Mouse (Mus musculus): ENCODE results near the gene Gm44502.

Gene Gm44502

GRCm38 (mm10) chr15:89429352-89430221, at the start of gene Gm44502, which contains the start of the genes C730034F03Rik and Chkb:
Gene Gm44502, minus strand, starts transcription at chr15:89429696.
Gene C730034F03Rik, plus strand, starts transcription at chr15:89429589.
Gene Chkb, minus strand, starts transcription at chr15:89429908.
- peak; percentile 91 for DNase-seq (ENCODE audit: extremely low spot score, low spot score)

GRCm38 (mm10) chr15:89478622-89479021, 49.1 kb upstream of the Gm44502 start:
- DNase-seq (ENCODE audit: extremely low spot score, low spot score) = no peak

GRCm38 (mm10) chr15:89477806-89478205, 48.3 kb upstream of the Gm44502 start:
- DNase-seq (ENCODE audit: extremely low spot score, low spot score) = no peak

DNA sequence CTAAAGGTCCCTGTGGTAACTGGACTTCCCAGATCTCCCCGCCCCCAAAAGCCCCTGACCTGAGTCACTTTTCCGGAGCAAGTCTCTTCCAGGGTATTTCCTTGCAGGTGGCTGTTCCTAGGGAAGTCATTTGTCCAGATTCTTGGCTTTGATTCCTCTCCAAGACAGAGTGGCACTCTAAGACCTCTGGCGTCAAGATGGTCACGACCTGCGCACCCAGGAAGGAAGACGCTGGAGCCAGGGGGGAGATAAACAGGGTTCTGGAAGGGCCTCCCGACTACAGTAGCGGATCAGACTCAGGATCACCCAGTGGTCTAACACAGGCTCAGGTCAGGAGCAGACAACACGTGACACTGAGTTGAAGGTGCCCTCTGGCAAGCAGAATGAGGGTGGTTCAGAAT, 47.6 kb upstream of the Gm44502 start, which contains the start of gene Arsa:
Gene Arsa, minus strand, starts transcription at position 335 of the 401 bp plus-strand sequence.
- no peak for DNase-seq (ENCODE audit: extremely low spot score, low spot score)

DNA sequence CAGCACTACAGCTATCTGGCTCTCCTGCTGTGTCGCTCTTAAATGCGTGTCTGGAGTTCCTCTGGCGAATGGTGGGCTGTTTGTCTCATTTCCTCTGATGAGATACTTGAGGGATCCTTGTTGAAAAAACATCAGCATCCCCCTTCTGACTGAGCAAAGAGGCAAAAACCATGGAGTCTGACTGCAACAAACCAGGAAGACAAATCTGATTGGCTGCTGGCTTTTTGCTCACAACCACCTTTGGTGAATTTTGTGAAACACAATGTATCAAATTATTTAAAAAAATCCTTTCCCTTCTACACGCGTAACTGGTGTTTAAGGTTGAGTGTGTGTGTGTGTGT, 46.9 kb upstream of the Gm44502 start:
- DNase-seq (ENCODE audit: extremely low spot score, low spot score) = no peak

DNA sequence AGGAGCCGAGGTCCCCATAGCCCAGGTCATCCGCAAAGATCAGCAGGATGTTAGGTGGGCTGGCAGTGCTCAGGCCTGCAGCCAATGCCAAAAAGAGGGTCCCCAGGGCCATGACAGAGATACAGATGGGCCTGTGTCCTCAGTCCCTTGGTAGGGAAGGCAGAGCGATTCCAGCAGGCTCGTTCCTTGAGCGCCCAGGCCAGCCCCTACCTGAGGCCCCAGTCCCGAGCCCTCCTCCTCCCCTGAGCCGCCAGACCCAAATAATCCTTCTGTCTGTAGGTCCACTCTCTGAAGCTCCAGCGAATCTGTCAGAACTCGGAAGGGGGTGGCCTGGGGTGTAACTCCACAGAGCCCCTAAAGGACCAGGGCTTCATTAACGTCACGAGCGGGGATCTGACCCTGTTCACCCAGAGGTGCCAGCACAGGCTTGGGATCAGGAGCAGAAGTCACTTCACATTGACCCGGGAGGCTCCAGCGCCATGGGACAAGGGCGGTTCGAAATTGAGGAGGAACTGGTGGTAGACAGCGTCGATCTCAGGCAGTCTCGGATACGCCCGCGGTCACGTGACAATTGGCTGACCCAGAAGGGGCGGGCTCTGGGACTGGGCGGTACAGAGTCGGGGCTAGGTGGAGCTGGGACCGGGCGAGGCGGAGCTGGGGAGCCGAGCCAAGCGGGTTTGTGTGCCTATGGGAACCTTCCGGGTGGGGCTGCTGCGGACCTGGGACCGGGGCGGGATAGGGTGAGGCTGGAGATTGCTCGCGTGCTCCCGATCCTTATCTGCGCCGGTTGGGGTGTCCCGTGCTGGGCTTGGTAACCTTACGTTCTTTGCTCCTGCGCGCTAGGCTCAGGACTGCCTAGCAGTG, 46.3 kb upstream of the Gm44502 start:
- peak; percentile 85 for DNase-seq (ENCODE audit: extremely low spot score, low spot score)

- no peak for DNase-seq (ENCODE audit: extremely low spot score, low spot score)
These were observed 45.8 kb upstream of the Gm44502 start for GRCm38 (mm10) chr15:89475293-89475600.

DNA sequence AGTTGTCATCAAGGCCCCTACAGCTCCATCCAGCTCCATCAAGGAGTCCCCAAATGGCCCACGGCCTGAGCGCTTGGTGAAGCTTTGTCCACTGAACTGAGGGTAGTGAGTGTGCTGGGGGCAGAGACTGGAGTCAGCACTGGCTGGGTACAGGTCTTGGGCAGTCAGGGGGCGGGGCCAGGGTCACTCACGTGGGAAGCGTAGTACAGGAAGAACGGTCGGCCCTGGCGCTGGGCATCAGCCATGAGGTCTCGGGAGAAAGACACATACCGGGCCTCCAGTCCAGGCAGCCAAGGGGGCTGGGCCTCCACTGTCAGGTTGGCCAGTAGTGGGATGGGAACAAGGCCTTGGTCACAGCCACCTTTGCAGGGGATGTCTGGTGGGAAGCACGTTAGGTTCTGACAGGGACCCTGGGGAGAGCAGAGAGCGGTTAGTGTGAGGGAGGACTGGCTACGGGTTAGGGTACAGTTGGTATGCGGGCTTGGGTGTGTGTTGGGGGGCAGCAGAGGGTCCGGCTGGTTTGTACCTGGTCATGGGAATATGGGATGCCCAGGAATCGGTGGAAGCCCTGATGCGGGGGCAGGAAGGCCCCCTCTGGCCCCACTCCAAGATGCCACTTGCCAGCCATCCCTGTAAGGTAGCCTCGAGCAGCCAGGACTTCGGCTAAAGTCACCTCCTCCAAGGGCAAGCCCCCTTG, 45.2 kb upstream of the Gm44502 start:
- DNase-seq (ENCODE audit: extremely low spot score, low spot score) = no peak

DNA sequence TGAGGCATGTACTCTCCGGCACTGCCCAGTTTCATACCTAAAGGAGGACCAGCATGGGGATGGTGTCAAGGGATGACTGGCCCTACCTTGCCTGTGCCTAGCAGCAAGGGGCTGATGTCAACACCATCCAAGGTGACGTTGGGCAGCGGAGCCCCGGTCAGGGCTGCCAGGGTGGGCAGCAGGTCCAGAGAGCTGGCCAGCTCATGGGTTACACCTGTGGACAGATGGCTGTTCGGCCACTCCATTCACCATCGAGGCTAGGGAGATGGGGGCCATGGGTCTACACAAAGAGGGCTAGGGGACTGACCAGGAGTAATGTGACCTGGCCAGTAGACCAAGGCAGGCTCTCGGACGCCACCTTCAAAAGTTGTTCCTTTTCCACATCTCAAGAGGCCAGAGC, 44.4 kb upstream of the Gm44502 start:
- no peak for DNase-seq (ENCODE audit: extremely low spot score, low spot score)

GRCm38 (mm10) chr15:89473370-89473769, 43.9 kb upstream of the Gm44502 start:
- DNase-seq (ENCODE audit: extremely low spot score, low spot score) = no peak

DNA sequence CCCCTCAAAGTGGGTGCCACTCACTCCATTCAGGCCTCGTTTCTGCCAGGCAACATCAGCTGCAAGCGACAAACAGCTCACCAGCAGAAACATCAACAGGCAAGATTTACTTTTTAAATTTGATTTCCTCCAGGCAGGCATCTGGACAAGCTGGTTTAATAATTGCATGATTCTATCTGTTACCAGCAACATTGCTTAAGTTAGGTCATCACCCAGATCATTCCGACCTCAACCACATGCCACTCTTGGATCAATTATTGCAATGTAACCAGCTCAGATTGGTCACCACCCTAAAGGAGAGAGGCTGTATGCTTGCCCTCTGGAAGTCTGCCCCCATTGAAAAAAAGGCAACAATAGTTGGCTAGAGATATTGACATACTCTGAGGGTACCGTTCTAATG, 42.0 kb upstream of the Gm44502 start:
- DNase-seq (ENCODE audit: extremely low spot score, low spot score) = no peak

DNA sequence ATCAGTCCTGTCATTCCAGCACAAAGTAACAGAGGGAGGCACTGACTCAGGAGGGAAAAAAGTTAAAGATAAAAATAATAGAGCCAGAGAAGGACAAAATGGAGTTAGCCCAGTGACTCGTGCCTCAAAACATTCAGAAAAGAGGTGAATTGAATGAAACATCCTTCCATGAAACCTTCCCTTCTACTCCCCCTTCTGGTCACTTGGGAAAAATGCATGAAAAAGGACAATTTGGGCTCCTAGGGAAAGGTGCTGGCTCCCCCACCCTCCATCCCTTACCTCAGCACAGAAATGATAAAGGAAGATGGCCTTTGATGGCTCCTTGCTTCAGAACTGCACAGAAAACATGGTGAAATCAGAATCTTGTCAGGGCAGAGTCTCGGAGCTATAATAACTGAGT, 39.1 kb upstream of the Gm44502 start:
- DNase-seq (ENCODE audit: extremely low spot score, low spot score) = no peak

GRCm38 (mm10) chr15:89465052-89465451, 35.6 kb upstream of the Gm44502 start:
- DNase-seq (ENCODE audit: extremely low spot score, low spot score) = no peak

- DNase-seq (ENCODE audit: extremely low spot score, low spot score) = no peak
These were observed 34.1 kb upstream of the Gm44502 start for GRCm38 (mm10) chr15:89463334-89464235.

DNA sequence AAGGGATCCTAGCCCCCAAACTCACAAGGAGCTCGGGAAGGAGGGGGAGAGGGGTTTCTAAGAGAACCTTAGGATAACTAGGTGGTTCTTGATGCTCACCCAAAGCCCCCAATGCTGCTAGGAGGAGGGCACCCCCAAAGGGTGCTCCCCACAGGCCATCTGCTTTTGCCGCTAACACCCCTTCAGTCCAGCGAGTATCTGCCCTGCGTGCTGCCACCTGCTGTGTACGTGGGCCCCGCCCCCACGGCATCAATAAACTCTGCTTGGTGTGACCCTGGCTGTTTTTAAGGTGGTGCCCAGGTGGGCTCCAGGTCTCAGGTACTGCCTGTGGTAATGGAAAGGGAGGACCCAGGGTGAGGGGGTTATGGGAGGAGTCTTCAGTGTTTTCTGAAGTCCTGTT, 32.7 kb upstream of the Gm44502 start:
- DNase-seq (ENCODE audit: extremely low spot score, low spot score) = no peak

DNA sequence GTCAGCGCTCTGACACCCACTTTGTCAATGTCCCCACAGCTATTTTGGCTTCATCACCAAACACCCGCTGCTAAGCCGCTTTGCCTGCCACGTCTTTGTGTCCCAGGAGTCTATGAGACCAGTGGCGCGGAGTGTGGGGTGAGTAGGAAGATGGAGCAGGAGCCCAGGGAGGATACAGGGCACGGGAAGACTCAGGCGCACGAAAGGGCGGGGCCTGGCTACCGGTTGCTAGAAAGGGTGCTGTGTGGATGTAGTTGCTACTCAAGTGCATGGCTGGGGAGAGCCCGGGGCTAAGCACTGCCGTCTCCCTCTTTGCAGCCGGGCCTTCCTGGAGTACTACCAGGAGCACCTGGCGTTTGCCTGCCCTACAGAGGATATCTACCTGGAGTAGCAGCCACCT, 31.8 kb upstream of the Gm44502 start:
- DNase-seq (ENCODE audit: extremely low spot score, low spot score) = no peak

DNA sequence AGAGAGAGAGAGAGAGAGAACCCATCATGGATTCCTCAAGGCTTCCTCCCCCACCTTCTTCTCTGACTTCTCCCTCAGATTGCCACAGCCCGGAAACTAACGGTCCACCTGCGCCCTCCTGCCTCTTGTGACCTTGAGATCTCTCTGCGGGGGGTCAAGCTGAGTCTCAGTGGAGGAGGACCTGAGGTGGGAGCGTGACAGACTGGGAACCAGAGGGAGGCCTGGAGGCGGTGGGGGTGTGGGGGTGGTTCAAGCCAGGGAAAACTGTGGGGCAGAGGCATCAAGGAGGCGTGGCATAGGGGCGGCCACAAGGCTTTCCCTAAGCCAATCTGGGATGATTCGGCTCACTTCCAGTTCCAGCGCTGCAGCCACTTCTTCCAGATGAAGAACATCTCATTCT, 30.8 kb upstream of the Gm44502 start:
- DNase-seq (ENCODE audit: extremely low spot score, low spot score) = no peak

DNA sequence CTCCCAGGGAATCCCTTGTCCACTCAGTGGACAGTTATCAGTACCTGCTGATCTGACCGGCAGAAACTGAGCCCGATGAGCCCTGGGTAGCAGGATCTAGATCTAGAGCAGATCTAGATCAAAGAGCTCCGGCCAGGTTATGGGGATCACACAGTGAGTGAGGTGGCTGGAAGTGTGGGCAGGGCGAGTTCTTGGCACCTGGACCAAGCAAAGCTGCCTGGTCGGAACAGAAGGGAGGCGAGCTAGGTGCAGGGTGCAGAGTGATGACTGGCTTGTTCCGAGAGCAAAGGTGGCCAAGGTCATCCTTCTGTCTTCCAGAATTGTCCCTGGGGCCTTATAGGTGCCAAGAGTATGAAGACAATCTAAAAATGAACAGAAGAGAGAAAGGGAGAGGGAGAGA, 30.3 kb upstream of the Gm44502 start:
- DNase-seq (ENCODE audit: extremely low spot score, low spot score) = no peak

DNA sequence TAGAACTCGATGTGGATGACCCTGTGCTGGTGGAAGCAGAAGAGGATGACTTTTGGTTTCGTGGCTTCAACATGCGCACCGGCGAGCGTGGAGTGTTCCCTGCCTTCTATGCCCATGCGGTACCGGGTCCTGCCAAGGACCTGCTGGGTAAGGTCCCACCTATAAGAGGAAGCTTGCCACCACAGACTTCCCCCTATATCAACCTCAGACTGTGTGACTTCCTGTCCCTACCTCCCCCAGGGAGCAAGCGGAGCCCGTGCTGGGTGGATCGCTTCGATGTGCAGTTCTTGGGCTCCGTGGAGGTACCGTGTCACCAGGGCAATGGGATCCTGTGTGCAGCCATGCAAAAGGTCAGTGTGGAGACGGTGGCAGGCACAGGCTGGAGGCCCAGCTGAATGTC, 29.4 kb upstream of the Gm44502 start:
- no peak for DNase-seq (ENCODE audit: extremely low spot score, low spot score)

- DNase-seq (ENCODE audit: extremely low spot score, low spot score) = no peak
These were observed 26.1 kb upstream of the Gm44502 start for GRCm38 (mm10) chr15:89455642-89456041.

GRCm38 (mm10) chr15:89454857-89455256, 25.4 kb upstream of the Gm44502 start:
- DNase-seq (ENCODE audit: extremely low spot score, low spot score) = no peak

Data from neural tube, embryonic 10.5 days (tissue).